Mouse (Mus musculus): ENCODE data around the gene Ifna7. TPM values are rescaled to one million over a fixed set of nuclear protein-coding genes. Genes with fewer than 3 reads are reported as not detected.
"Not testable (repeated sequence)": the region's sequence is repeated elsewhere in the genome, so short reads cannot be mapped to it uniquely, and the experiment has no call there.

Ifna7 gene
- polyA plus RNA-seq, 1 experiment from 2014 or later: not detected

GRCm38 (mm10) chr4:88802954-88803353, 13.1 kb upstream of the Ifna7 start, which contains the start of gene Gm13287:
TSS of gene Gm13287 (plus strand) at chr4:88803254.
- not testable (repeated sequence) for H3K27me3 ChIP-seq; H3K4me1 ChIP-seq; H3K9ac ChIP-seq; H3K27ac ChIP-seq; H3K36me3 ChIP-seq (replicated peaks); H3K4me2 ChIP-seq; H3K4me3 ChIP-seq (replicated peaks); ATAC-seq (ENCODE audit: low FRiP score); H3K9me3 ChIP-seq
- WGBS: no CpG with 5 or more reads among the region's 29 CpGs

- H3K9ac ChIP-seq; ATAC-seq (ENCODE audit: low FRiP score); H3K9me3 ChIP-seq; H3K36me3 ChIP-seq (replicated peaks); H3K4me1 ChIP-seq; H3K27me3 ChIP-seq; H3K27ac ChIP-seq: not testable (repeated sequence)
- Histone ChIP-seq H3K4me2 (peak within 1 kb of the TSS; percentile 44; the same call in 1 of the 2 replicates), H3K4me3 (replicated peaks) (peak within 1 kb of the TSS; percentile 26)
- WGBS: no CpG with 5 or more reads among the region's 8 CpGs
Observed at GRCm38 (mm10) chr4:88805231-88805630, 10.8 kb upstream of the Ifna7 start, which contains the start of gene Gm13288. TSS of gene Gm13288 (plus strand) at chr4:88805531.

- H3K27ac ChIP-seq; H3K36me3 ChIP-seq (replicated peaks); ATAC-seq (ENCODE audit: low FRiP score); H3K4me1 ChIP-seq; H3K9ac ChIP-seq; H3K27me3 ChIP-seq; H3K9me3 ChIP-seq: not testable (repeated sequence)
- 0% methylated on average over 6 of the region's 34 CpGs for WGBS
- Histone ChIP-seq H3K4me3 (replicated peaks) (peak overlapping the region; percentile 26), H3K4me2 (peak overlapping the region; percentile 44; the same call in 1 of the 2 replicates)
Observed at GRCm38 (mm10) chr4:88805761-88806160, 10.3 kb upstream of the Ifna7 start.

- Histone ChIP-seq H3K27me3 (0 out of 2 replicates have a peak, but pooled peaks cover 2% of the 10 kb centered on the region), H3K4me2 (no peak within 1 kb of the TSS), H3K9ac (no peak within 1 kb of the TSS), H3K9me3 (no peaks in the 10 kb centered on the region), H3K4me1 (no peaks in the 10 kb centered on the region), H3K4me3 (replicated peaks) (no peak within 1 kb of the TSS), H3K36me3 (replicated peaks) (no peaks in the 10 kb centered on the region), H3K27ac (no peak within 1 kb of the TSS)
- WGBS: 88% methylated on average over 1 of the region's 1 CpGs
- ATAC-seq (ENCODE audit: low FRiP score): no peak
Observed at GRCm38 (mm10) chr4:88819659-88820058, 3.6 kb downstream of the Ifna7 start, which contains the start of gene Ifna11. TSS of gene Ifna11 (plus strand) at chr4:88819959.

- no peaks in the 10 kb centered on the region for H3K36me3 ChIP-seq (replicated peaks)
- H3K4me2 ChIP-seq: no peak overlapping the region
- ATAC-seq (ENCODE audit: low FRiP score): no peak
- no peak overlapping the region for H3K9ac ChIP-seq
- no peak overlapping the region for H3K4me3 ChIP-seq (replicated peaks)
- 28% methylated on average over 4 of the region's 4 CpGs for WGBS
- no peaks in the 10 kb centered on the region for H3K9me3 ChIP-seq
- H3K27ac ChIP-seq: no peak overlapping the region
- H3K4me1 ChIP-seq: no peaks in the 10 kb centered on the region
- H3K27me3 ChIP-seq: no peaks in the 10 kb centered on the region
Observed at GRCm38 (mm10) chr4:88822995-88823394, 7.0 kb downstream of the Ifna7 start.

GRCm38 (mm10) chr4:88827116-88827515, 11.1 kb downstream of the Ifna7 start, which contains the start of gene Ifna6:
TSS of gene Ifna6 (plus strand) at chr4:88827416.
- H3K27ac ChIP-seq; H3K4me2 ChIP-seq; H3K9ac ChIP-seq; H3K27me3 ChIP-seq; H3K9me3 ChIP-seq; H3K4me3 ChIP-seq (replicated peaks); H3K4me1 ChIP-seq; H3K36me3 ChIP-seq (replicated peaks); ATAC-seq (ENCODE audit: low FRiP score): not testable (repeated sequence)

GRCm38 (mm10) chr4:88830523-88830922, 14.5 kb downstream of the Ifna7 start:
- no peak overlapping the region for H3K27ac ChIP-seq
- H3K27me3 ChIP-seq: no peaks in the 10 kb centered on the region
- H3K9me3 ChIP-seq: no peaks in the 10 kb centered on the region
- WGBS: 29% methylated on average over 4 of the region's 4 CpGs
- no peak overlapping the region for H3K4me3 ChIP-seq (replicated peaks)
- no peak for ATAC-seq (ENCODE audit: low FRiP score)
- no peak overlapping the region for H3K4me2 ChIP-seq
- H3K9ac ChIP-seq: no peak overlapping the region
- no peaks in the 10 kb centered on the region for H3K4me1 ChIP-seq
- H3K36me3 ChIP-seq (replicated peaks): no peaks in the 10 kb centered on the region

- H3K9me3 ChIP-seq; H3K4me3 ChIP-seq (replicated peaks); H3K27ac ChIP-seq; H3K9ac ChIP-seq; H3K36me3 ChIP-seq (replicated peaks); ATAC-seq (ENCODE audit: low FRiP score); H3K4me1 ChIP-seq; H3K4me2 ChIP-seq; H3K27me3 ChIP-seq: not testable (repeated sequence)
- WGBS: 92% methylated on average over 1 of the region's 1 CpGs
Observed at GRCm38 (mm10) chr4:88835225-88835624, 19.2 kb downstream of the Ifna7 start, which contains the start of gene Ifna5. TSS of gene Ifna5 (plus strand) at chr4:88835525.

GRCm38 (mm10) chr4:88838828-88839227, 22.8 kb downstream of the Ifna7 start:
- Histone ChIP-seq H3K9ac (no peak overlapping the region), H3K4me2 (no peak overlapping the region), H3K4me1 (no peaks in the 10 kb centered on the region), H3K27me3 (no peaks in the 10 kb centered on the region), H3K4me3 (replicated peaks) (no peak overlapping the region), H3K36me3 (replicated peaks) (no peaks in the 10 kb centered on the region), H3K27ac (no peak overlapping the region), H3K9me3 (no peaks in the 10 kb centered on the region)
- no peak for ATAC-seq (ENCODE audit: low FRiP score)
- WGBS: 52% methylated on average over 3 of the region's 3 CpGs

- H3K4me3 ChIP-seq (replicated peaks): no peak overlapping the region
- H3K36me3 ChIP-seq (replicated peaks): no peaks in the 10 kb centered on the region
- H3K9ac ChIP-seq: no peak overlapping the region
- H3K4me1 ChIP-seq: no peaks in the 10 kb centered on the region
- no peak for ATAC-seq (ENCODE audit: low FRiP score)
- H3K27ac ChIP-seq: no peak overlapping the region
- no peak overlapping the region for H3K4me2 ChIP-seq
- no peaks in the 10 kb centered on the region for H3K9me3 ChIP-seq
- no peaks in the 10 kb centered on the region for H3K27me3 ChIP-seq
- 76% methylated on average over 3 of the region's 3 CpGs for WGBS
Observed at GRCm38 (mm10) chr4:88840058-88840457, 24.0 kb downstream of the Ifna7 start.

- no peak within 1 kb of the TSS for H3K27ac ChIP-seq
- 34% methylated on average over 2 of the region's 2 CpGs for WGBS
- no peak for ATAC-seq (ENCODE audit: low FRiP score)
Observed at GRCm38 (mm10) chr4:88841438-88841911, 25.4 kb downstream of the Ifna7 start, which contains the start of gene Ifna4. TSS of gene Ifna4 (plus strand) at chr4:88841861.

GRCm38 (mm10) chr4:88845334-88845733, 29.3 kb downstream of the Ifna7 start:
- no peaks in the 10 kb centered on the region for H3K27me3 ChIP-seq
- no peaks in the 10 kb centered on the region for H3K36me3 ChIP-seq (replicated peaks)
- no peak overlapping the region for H3K4me3 ChIP-seq (replicated peaks)
- H3K9me3 ChIP-seq: no peaks in the 10 kb centered on the region
- WGBS: 47% methylated on average over 2 of the region's 2 CpGs
- H3K4me1 ChIP-seq: no peaks in the 10 kb centered on the region
- no peak overlapping the region for H3K27ac ChIP-seq
- no peak for ATAC-seq (ENCODE audit: low FRiP score)
- no peak overlapping the region for H3K9ac ChIP-seq
- no peak overlapping the region for H3K4me2 ChIP-seq

More at GRCm38 (mm10) chr4:88841438-88841911, 25.4 kb downstream of the Ifna7 start, which contains the start of gene Ifna4:
- Histone ChIP-seq H3K9me3 (no peaks in the 10 kb centered on the region), H3K27me3 (no peaks in the 10 kb centered on the region), H3K4me3 (replicated peaks) (no peak within 1 kb of the TSS), H3K4me2 (no peak within 1 kb of the TSS), H3K4me1 (no peaks in the 10 kb centered on the region), H3K36me3 (replicated peaks) (no peaks in the 10 kb centered on the region), H3K9ac (no peak within 1 kb of the TSS)

GRCm38 (mm10) chr4:88849698-88850097, 33.7 kb downstream of the Ifna7 start, which contains the start of gene Ifna1:
TSS of gene Ifna1 (plus strand) at chr4:88850087.
- WGBS: 68% methylated on average over 1 of the region's 1 CpGs
- Histone ChIP-seq H3K9me3 (no peaks in the 10 kb centered on the region), H3K4me1 (peaks cover 8% of the 10 kb centered on the region), H3K27me3 (no peaks in the 10 kb centered on the region), H3K4me3 (replicated peaks) (no peak within 1 kb of the TSS), H3K36me3 (replicated peaks) (no peaks in the 10 kb centered on the region), H3K9ac (no peak within 1 kb of the TSS), H3K4me2 (no peak within 1 kb of the TSS), H3K27ac (no peak within 1 kb of the TSS)
- no peak for ATAC-seq (ENCODE audit: low FRiP score)

Data from forebrain, embryonic 12.5 days (tissue).